Comparison of ENCODE assay signal across 7 mouse cellular contexts in the genomic region with DNA sequence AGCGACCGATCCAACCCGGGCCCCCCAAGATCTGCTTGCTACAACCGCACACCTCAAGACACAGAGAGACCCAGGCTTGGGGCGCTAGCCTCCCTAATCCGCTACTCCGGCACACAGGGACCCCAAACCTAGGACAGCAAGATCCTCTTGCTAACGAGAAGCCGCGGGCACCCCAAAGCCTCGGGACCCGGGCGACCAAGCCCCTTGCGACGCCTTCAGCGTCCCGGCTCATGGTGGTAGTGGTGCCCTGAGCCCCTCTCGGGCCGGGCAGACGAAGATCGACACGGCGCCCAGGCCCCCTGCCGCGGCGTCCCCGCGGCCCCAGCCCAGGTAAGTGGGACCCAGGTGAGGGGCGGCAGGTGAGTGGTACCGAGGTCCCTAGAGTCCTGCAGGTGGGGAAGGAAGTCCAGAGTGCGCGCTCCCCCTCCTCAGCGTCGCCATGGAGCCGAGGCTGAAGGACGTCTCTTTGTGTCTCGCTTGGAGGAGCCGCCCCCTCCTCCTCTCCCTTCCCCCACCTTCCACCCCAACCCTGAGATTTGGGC. TPM values are rescaled to one million over a fixed set of nuclear protein-coding genes. Genes with fewer than 3 reads are reported as not detected.
DNase-seq lines count a peak whose midpoint lies in the region; ATAC-seq and TF ChIP-seq lines count a peak whose summit lies in the region.

No protein-coding gene starts in this region.

- peak; percentile 56 for DNase-seq in right cerebral cortex, postnatal 4 days
- no peak for DNase-seq in right cerebral cortex, postnatal 36 days (ENCODE audit: low spot score in 2 of 2)
- no peak for DNase-seq in B cell, adult 2 months
- DNase-seq in gastrocnemius, postnatal 25 days = no peak

- peak; percentile 18 for ATAC-seq in hindbrain, embryonic 13.5 days (ENCODE audit: low FRiP score)

- H3K9ac ChIP-seq in hindbrain, embryonic 13.5 days = peak overlapping the region; percentile 100

- H3K27me3 ChIP-seq in hindbrain, embryonic 13.5 days = peaks cover 13% of the 10 kb centered on the region; the same call in 1 of the 2 replicates
- peaks cover 98% of the 10 kb centered on the region for H3K27me3 ChIP-seq in megakaryocyte, embryonic 14.5 days (replicated peaks)

- no peak for TF ChIP-seq POLR2A in cortical plate, adult 2 months (IDR thresholded peaks at IDR 0.05; ENCODE audit: extremely low read depth, insufficient read depth, low read length)

- H3K36me3 ChIP-seq in hindbrain, embryonic 13.5 days = peaks cover 28% of the 10 kb centered on the region
- no peaks in the 10 kb centered on the region for H3K36me3 ChIP-seq in megakaryocyte, embryonic 14.5 days (replicated peaks; ENCODE audit: low read length)

- no peak for TF ChIP-seq CTCF in cortical plate, adult 2 months (IDR thresholded peaks at IDR 0.05; ENCODE audit: extremely low read depth, insufficient read depth, low read length)

- peak overlapping the region; percentile 82 for H3K4me3 ChIP-seq in cortical plate, adult 2 months (ENCODE audit: insufficient read depth, low read length)
- H3K4me3 ChIP-seq in hindbrain, embryonic 13.5 days = peak overlapping the region; percentile 99
- H3K4me3 ChIP-seq in megakaryocyte, embryonic 14.5 days (replicated peaks) = peak overlapping the region; percentile 91

- H3K9me3 ChIP-seq in hindbrain, embryonic 13.5 days = no peaks in the 10 kb centered on the region
- H3K9me3 ChIP-seq in megakaryocyte, embryonic 14.5 days = peaks cover 12% of the 10 kb centered on the region

- H3K27ac ChIP-seq in cortical plate, adult 2 months (ENCODE audit: insufficient read depth, low read length) = peak overlapping the region; percentile 91
- H3K27ac ChIP-seq in hindbrain, embryonic 13.5 days = peak overlapping the region; percentile 99

- H3K4me1 ChIP-seq in cortical plate, adult 2 months (ENCODE audit: control insufficient read depth, insufficient read depth, low read length) = peaks cover 4% of the 10 kb centered on the region; the same call in 1 of the 2 replicates
- peaks cover 54% of the 10 kb centered on the region for H3K4me1 ChIP-seq in hindbrain, embryonic 13.5 days (replicated peaks)
- H3K4me1 ChIP-seq in megakaryocyte, embryonic 14.5 days = peaks cover 34% of the 10 kb centered on the region

- peak overlapping the region; percentile 100 for H3K4me2 ChIP-seq in hindbrain, embryonic 13.5 days

- WGBS in hindbrain, embryonic 13.5 days = under 1% methylated on average over 36 of the region's 38 CpGs

RNA-seq across cellular contexts. Expression of a gene that starts 0.4 kb away (rescaled TPM):
- polyA plus RNA-seq in cortical plate, adult 2 months (2012; rRNA removed) = 46.1 and 49.2 TPM in 2 replicates
- polyA plus RNA-seq in hindbrain, embryonic 13.5 days (2015; fragmentation: Nextera tagmentation; extraction: Ambion mirVana) = 248 and 253 TPM in 2 replicates
- 1.4 and 5.6 TPM in 2 replicates for polyA plus RNA-seq in megakaryocyte, embryonic 14.5 days (2012; ENCODE audit: insufficient read depth, low replicate concordance)
- total RNA-seq in gastrocnemius, postnatal 25 days (2021) = 10 to 100 TPM; 22.2 to 25.0 TPM
